In genomic region chr5:142929400-142929752, GRCm38 (mm10) we compare ENCODE assay signal across 8 mouse cellular contexts. TPM values are rescaled to one million over a fixed set of nuclear protein-coding genes. Genes with fewer than 3 reads are reported as not detected.
DNase-seq lines count a peak whose midpoint lies in the region; ATAC-seq lines count a peak whose summit lies in the region.

No protein-coding gene starts in this region.

- 20% methylated on average over 4 of the region's 4 CpGs for WGBS in hindbrain, embryonic 12.5 days
- WGBS in midbrain, embryonic 15.5 days, result 15% methylated on average over 4 of the region's 4 CpGs

- H3K27ac ChIP-seq in hindbrain, embryonic 12.5 days, result no peak overlapping the region; the same call in 1 of the 2 replicates
- H3K27ac ChIP-seq in midbrain, embryonic 15.5 days, result no peak overlapping the region

- H3K4me1 ChIP-seq in hindbrain, embryonic 12.5 days, result peaks cover 14% of the 10 kb centered on the region
- peaks cover 15% of the 10 kb centered on the region for H3K4me1 ChIP-seq in midbrain, embryonic 15.5 days

- peak overlapping the region; percentile 63 for H3K9ac ChIP-seq in hindbrain, embryonic 12.5 days
- H3K9ac ChIP-seq in midbrain, embryonic 15.5 days, result peak overlapping the region; percentile 26; the same call in 1 of the 2 replicates

- peaks cover 16% of the 10 kb centered on the region for H3K27me3 ChIP-seq in hindbrain, embryonic 12.5 days
- peaks cover 8% of the 10 kb centered on the region for H3K27me3 ChIP-seq in midbrain, embryonic 15.5 days (replicated peaks)

- DNase-seq in kidney, adult 9 months, result peak; percentile 43
- DNase-seq in kidney, postnatal 14 days, result no peak
- DNase-seq in adipocyte (ENCODE audit: low spot score), result peak; percentile 54
- DNase-seq in Muller cell, postnatal 12 days (ENCODE audit: inconsistent ontology term), result no peak
- no peak for DNase-seq in spleen, postnatal 10 days (ENCODE audit: low spot score in 2 of 2)
- DNase-seq in right cerebral cortex, postnatal 10 days (ENCODE audit: low spot score in 2 of 2), result no peak

- no peak for ATAC-seq in hindbrain, embryonic 12.5 days (ENCODE audit: low FRiP score)
- ATAC-seq in midbrain, embryonic 15.5 days (replicated peaks), result no peak

- peak overlapping the region; percentile 40 for H3K4me3 ChIP-seq in hindbrain, embryonic 12.5 days
- H3K4me3 ChIP-seq in midbrain, embryonic 15.5 days, result peak overlapping the region; percentile 28

- peak overlapping the region; percentile 64 for H3K4me2 ChIP-seq in hindbrain, embryonic 12.5 days (replicated peaks)
- H3K4me2 ChIP-seq in midbrain, embryonic 15.5 days, result peak overlapping the region; percentile 61

- H3K36me3 ChIP-seq in hindbrain, embryonic 12.5 days, result no peaks in the 10 kb centered on the region
- no peaks in the 10 kb centered on the region for H3K36me3 ChIP-seq in midbrain, embryonic 15.5 days (replicated peaks)

- no peaks in the 10 kb centered on the region for H3K9me3 ChIP-seq in hindbrain, embryonic 12.5 days (replicated peaks)
- no peaks in the 10 kb centered on the region for H3K9me3 ChIP-seq in midbrain, embryonic 15.5 days

RNA-seq across cellular contexts. Expression of gene Actb, which starts 22.8 kb away (rescaled TPM):
- polyA plus RNA-seq in hindbrain, embryonic 12.5 days (2016; fragmentation: Nextera tagmentation; extraction: Ambion mirVana), result 14,392 and 16,600 TPM in 2 replicates
- polyA plus RNA-seq in midbrain, embryonic 15.5 days (2015; fragmentation: Nextera tagmentation; extraction: Ambion mirVana), result 13,428 and 14,272 TPM in 2 replicates

RNA-seq across cellular contexts. Expression of gene Fscn1, which starts 30.8 kb away (rescaled TPM):
- 699 and 764 TPM in 2 replicates for polyA plus RNA-seq in hindbrain, embryonic 12.5 days (2016; fragmentation: Nextera tagmentation; extraction: Ambion mirVana)
- polyA plus RNA-seq in midbrain, embryonic 15.5 days (2015; fragmentation: Nextera tagmentation; extraction: Ambion mirVana), result 507 and 508 TPM in 2 replicates

RNA-seq across cellular contexts. Expression of gene Fbxl18, which starts 34.2 kb away (rescaled TPM):
- polyA plus RNA-seq in hindbrain, embryonic 12.5 days (2016; fragmentation: Nextera tagmentation; extraction: Ambion mirVana), result 24.6 and 26.9 TPM in 2 replicates
- 41.6 and 43.0 TPM in 2 replicates for polyA plus RNA-seq in midbrain, embryonic 15.5 days (2015; fragmentation: Nextera tagmentation; extraction: Ambion mirVana)

Comparison
In these comparisons a context has a peak if more than half of its experiments do, and no peak if none do; other contexts are left out.
1. DNase-seq: peak in kidney, adult 9 months (single experiment) and adipocyte (single experiment); none in kidney, postnatal 14 days (single experiment), Muller cell, postnatal 12 days (single experiment), spleen, postnatal 10 days (0 of 2) and right cerebral cortex, postnatal 10 days (0 of 2).